11 mouse cellular contexts compared by ENCODE assay signal in genomic region chr6:30700182-30700581, GRCm38 (mm10). TPM values are rescaled to one million over a fixed set of nuclear protein-coding genes. Genes with fewer than 3 reads are reported as not detected.
DNase-seq lines count a peak whose midpoint lies in the region; ATAC-seq and TF ChIP-seq lines count a peak whose summit lies in the region.
"Had no signal": no experiment of that assay in that cellular context is flagged by ENCODE, and none has a peak within 500 bp of the region (broad histone marks: within the 10 kb centered on the region; RNA-seq: fewer than 3 reads in every experiment).

No protein-coding gene starts in this region.

- H3K27ac ChIP-seq in hindbrain, embryonic 13.5 days, result peak overlapping the region; percentile 44; the same call in 1 of the 2 replicates
- H3K27ac ChIP-seq in hindbrain, embryonic 11.5 days (ENCODE audit: low read depth, low read length), result no peak overlapping the region
- H3K27ac ChIP-seq in stomach, embryonic 14.5 days (ENCODE audit: low read length), result peak overlapping the region; percentile 70
- no peak overlapping the region; the same call in 1 of the 2 replicates for H3K27ac ChIP-seq in stomach, postnatal 0 days (replicated peaks)
- peak overlapping the region; percentile 79 for H3K27ac ChIP-seq in limb, embryonic 10.5 days
- H3K27ac ChIP-seq: forebrain, embryonic 13.5 days had no signal

- H3K4me3 ChIP-seq in hindbrain, embryonic 13.5 days, result no peak overlapping the region
- H3K4me3 ChIP-seq in hindbrain, embryonic 11.5 days (ENCODE audit: low read depth, low read length), result no peak overlapping the region
- H3K4me3 ChIP-seq in stomach, embryonic 14.5 days (ENCODE audit: low read depth, low read length), result no peak overlapping the region
- H3K4me3 ChIP-seq in stomach, postnatal 0 days (ENCODE audit: low read depth, low read length), result no peak overlapping the region
- no peak overlapping the region for H3K4me3 ChIP-seq in limb, embryonic 10.5 days
- H3K4me3 ChIP-seq: forebrain, embryonic 13.5 days had no signal

- no peak for TF ChIP-seq CTCF in stomach, postnatal 0 days (IDR thresholded peaks at IDR 0.05; ENCODE audit: low read depth)

- TF ChIP-seq EP300 in stomach, postnatal 0 days (optimal IDR thresholded peaks at IDR 0.05), result no peak

- H3K9ac ChIP-seq in hindbrain, embryonic 13.5 days, result no peak overlapping the region
- H3K9ac ChIP-seq in hindbrain, embryonic 11.5 days (ENCODE audit: low read depth, low read length), result no peak overlapping the region
- H3K9ac ChIP-seq in stomach, embryonic 14.5 days (replicated peaks; ENCODE audit: low read depth, low read length), result no peak overlapping the region
- no peak overlapping the region for H3K9ac ChIP-seq in stomach, postnatal 0 days (ENCODE audit: low read length)
- H3K9ac ChIP-seq: forebrain, embryonic 13.5 days had no signal

- no peaks in the 10 kb centered on the region for H3K9me3 ChIP-seq in hindbrain, embryonic 13.5 days
- no peaks in the 10 kb centered on the region for H3K9me3 ChIP-seq in hindbrain, embryonic 11.5 days (ENCODE audit: control insufficient read depth, low read length)
- no peaks in the 10 kb centered on the region for H3K9me3 ChIP-seq in stomach, embryonic 14.5 days (ENCODE audit: control insufficient read depth, low read depth, low read length)
- no peaks in the 10 kb centered on the region for H3K9me3 ChIP-seq in stomach, postnatal 0 days (ENCODE audit: control insufficient read depth, low read length)
- H3K9me3 ChIP-seq in limb, embryonic 10.5 days (replicated peaks), result no peaks in the 10 kb centered on the region
- H3K9me3 ChIP-seq: forebrain, embryonic 13.5 days had no signal

- no peaks in the 10 kb centered on the region for H3K27me3 ChIP-seq in hindbrain, embryonic 13.5 days
- H3K27me3 ChIP-seq in hindbrain, embryonic 11.5 days (ENCODE audit: control insufficient read depth, insufficient read depth, low read length), result no peaks in the 10 kb centered on the region
- H3K27me3 ChIP-seq in stomach, embryonic 14.5 days (ENCODE audit: control insufficient read depth, insufficient read depth, low read length), result no peaks in the 10 kb centered on the region
- no peaks in the 10 kb centered on the region for H3K27me3 ChIP-seq in stomach, postnatal 0 days (ENCODE audit: control insufficient read depth, insufficient read depth, low read length)
- no peaks in the 10 kb centered on the region for H3K27me3 ChIP-seq in limb, embryonic 10.5 days (ENCODE audit: low read depth, poor library complexity, severe bottlenecking)
- H3K27me3 ChIP-seq: forebrain, embryonic 13.5 days had no signal

- H3K4me1 ChIP-seq in hindbrain, embryonic 13.5 days (replicated peaks), result no peaks in the 10 kb centered on the region
- H3K4me1 ChIP-seq in hindbrain, embryonic 11.5 days (replicated peaks; ENCODE audit: control insufficient read depth, insufficient read depth, low read length), result no peaks in the 10 kb centered on the region
- peaks cover 19% of the 10 kb centered on the region; the same call in 1 of the 2 replicates for H3K4me1 ChIP-seq in stomach, embryonic 14.5 days (ENCODE audit: control insufficient read depth, insufficient read depth, low read length)
- 0 out of 2 replicates have a peak, but pooled peaks cover 2% of the 10 kb centered on the region for H3K4me1 ChIP-seq in stomach, postnatal 0 days (replicated peaks; ENCODE audit: control insufficient read depth, insufficient read depth)
- peaks cover 43% of the 10 kb centered on the region for H3K4me1 ChIP-seq in limb, embryonic 10.5 days

- no peak for DNase-seq in hindbrain, embryonic 11.5 days (ENCODE audit: low spot score)
- no peak for DNase-seq in stomach, postnatal 0 days (ENCODE audit: low spot score)
- DNase-seq in limb, embryonic 10.5 days (ENCODE audit: low spot score), result no peak
- peak; percentile 39 for DNase-seq in yolk sac, embryonic 10.5 days (ENCODE audit: low spot score)
- DNase-seq in ovary, adult 18-20 months (ENCODE audit: low spot score), result no peak
- no peak for DNase-seq in testis, postnatal 10 days (ENCODE audit: low spot score)
- DNase-seq: thymus, postnatal 14 days had no signal

- no peaks in the 10 kb centered on the region for H3K36me3 ChIP-seq in hindbrain, embryonic 13.5 days
- H3K36me3 ChIP-seq in hindbrain, embryonic 11.5 days (ENCODE audit: control insufficient read depth, insufficient read depth, low read length), result no peaks in the 10 kb centered on the region
- no peaks in the 10 kb centered on the region for H3K36me3 ChIP-seq in stomach, embryonic 14.5 days (ENCODE audit: control insufficient read depth, insufficient read depth, low read length)
- H3K36me3 ChIP-seq in stomach, postnatal 0 days (ENCODE audit: control insufficient read depth, insufficient read depth, low read length), result no peaks in the 10 kb centered on the region
- H3K36me3 ChIP-seq in limb, embryonic 10.5 days, result peaks cover 12% of the 10 kb centered on the region; the same call in 1 of the 2 replicates

- WGBS in hindbrain, embryonic 13.5 days, result 78% methylated on average over 6 of the region's 6 CpGs
- WGBS in hindbrain, embryonic 11.5 days, result 65% methylated on average over 6 of the region's 6 CpGs
- WGBS in stomach, embryonic 14.5 days, result 28% methylated on average over 6 of the region's 6 CpGs
- WGBS in stomach, postnatal 0 days, result 39% methylated on average over 6 of the region's 6 CpGs
- 56% methylated on average over 6 of the region's 6 CpGs for WGBS in limb, embryonic 10.5 days

- no peak for ATAC-seq in hindbrain, embryonic 13.5 days (ENCODE audit: low FRiP score)
- ATAC-seq in hindbrain, embryonic 11.5 days (ENCODE audit: low FRiP score), result no peak
- ATAC-seq in stomach, embryonic 14.5 days (ENCODE audit: insufficient number of reproducible peaks, insufficient read depth, low FRiP score, low read depth), result no peak
- ATAC-seq in stomach, postnatal 0 days (ENCODE audit: low FRiP score, low TSS enrichment), result no peak
- ATAC-seq: CD4-positive, CD25-positive, alpha-beta regulatory T cell, adult 4 months; forebrain, embryonic 13.5 days had no signal

- H3K4me2 ChIP-seq in hindbrain, embryonic 13.5 days, result no peak overlapping the region
- H3K4me2 ChIP-seq in hindbrain, embryonic 11.5 days (replicated peaks; ENCODE audit: low read depth, low read length), result no peak overlapping the region
- no peak overlapping the region for H3K4me2 ChIP-seq in stomach, embryonic 14.5 days (replicated peaks; ENCODE audit: low read depth, low read length)
- H3K4me2 ChIP-seq in stomach, postnatal 0 days (replicated peaks; ENCODE audit: low read depth), result no peak overlapping the region
- H3K4me2 ChIP-seq: forebrain, embryonic 13.5 days had no signal

RNA-seq across cellular contexts. Expression of gene Cep41, which starts 6.6 kb away (rescaled TPM):
- polyA plus RNA-seq in hindbrain, embryonic 13.5 days (2015; fragmentation: Nextera tagmentation; extraction: Ambion mirVana), result 13.3 and 14.2 TPM in 2 replicates
- 19.7 and 26.8 TPM in 2 replicates for polyA plus RNA-seq in hindbrain, embryonic 11.5 days (2014; fragmentation: Nextera tagmentation; extraction: Ambion mirVana)
- polyA plus RNA-seq in stomach, embryonic 14.5 days (2014; fragmentation: Nextera tagmentation; extraction: Ambion mirVana), result 10.8 and 12.9 TPM in 2 replicates
- polyA plus RNA-seq in stomach, postnatal 0 days (2015; fragmentation: Nextera tagmentation; extraction: Ambion mirVana), result 4.0 and 4.7 TPM in 2 replicates
- polyA plus RNA-seq in limb, embryonic 10.5 days (2016; fragmentation: Nextera tagmentation; extraction: Ambion mirVana), result 28.8 and 33.1 TPM in 2 replicates

RNA-seq across cellular contexts. Expression of gene Mest, which starts 23.2 kb away (rescaled TPM):
- 367 and 379 TPM in 2 replicates for polyA plus RNA-seq in hindbrain, embryonic 13.5 days (2015; fragmentation: Nextera tagmentation; extraction: Ambion mirVana)
- 1,131 and 1,227 TPM in 2 replicates for polyA plus RNA-seq in hindbrain, embryonic 11.5 days (2014; fragmentation: Nextera tagmentation; extraction: Ambion mirVana)
- polyA plus RNA-seq in stomach, embryonic 14.5 days (2014; fragmentation: Nextera tagmentation; extraction: Ambion mirVana), result 1,146 and 1,247 TPM in 2 replicates
- 156 and 168 TPM in 2 replicates for polyA plus RNA-seq in stomach, postnatal 0 days (2015; fragmentation: Nextera tagmentation; extraction: Ambion mirVana)
- 3,140 and 3,810 TPM in 2 replicates for polyA plus RNA-seq in limb, embryonic 10.5 days (2016; fragmentation: Nextera tagmentation; extraction: Ambion mirVana)

Comparison
In these comparisons a context has a peak if more than half of its experiments do, and no peak if none do; other contexts are left out.
1. H3K27ac ChIP-seq: peak in hindbrain, embryonic 13.5 days (single experiment), stomach, embryonic 14.5 days (single experiment) and limb, embryonic 10.5 days (single experiment); none in hindbrain, embryonic 11.5 days (single experiment) and stomach, postnatal 0 days (single experiment).